Mouse (Mus musculus): ENCODE results near the gene Utp3. TPM values are rescaled to one million over a fixed set of nuclear protein-coding genes. Genes with fewer than 3 reads are reported as not detected.
A peak's percentile ranks its signal among the peaks of the same experiment; 100 is the strongest.

Utp3 gene
- polyA plus RNA-seq, 1 experiment, result 108 TPM

- H3K4me3 ChIP-seq (ENCODE audit: low read depth, low read length), result no peak overlapping the region
- no peak overlapping the region for H3K9ac ChIP-seq (ENCODE audit: low read depth, poor library complexity, severe bottlenecking)
- H3K27ac ChIP-seq (ENCODE audit: insufficient read depth, low read length), result peak overlapping the region; percentile 8; the same call in 1 of the 2 replicates
- no peak for TF ChIP-seq EP300 (IDR thresholded peaks at IDR 0.05; ENCODE audit: insufficient read depth, low read depth, low read length)
- no peak for TF ChIP-seq POLR2A (IDR thresholded peaks at IDR 0.05; ENCODE audit: insufficient read depth, low read length)
- TF ChIP-seq CTCF (IDR thresholded peaks at IDR 0.05; ENCODE audit: low read depth, low read length), result no peak
- no peaks in the 10 kb centered on the region for H3K9me3 ChIP-seq (replicated peaks; ENCODE audit: control insufficient read depth, insufficient read depth, low read length, poor library complexity, severe bottlenecking)
- H3K36me3 ChIP-seq (ENCODE audit: control insufficient read depth, insufficient read depth, low read length, poor library complexity, severe bottlenecking), result peaks cover 9% of the 10 kb centered on the region
- no peaks in the 10 kb centered on the region for H3K27me3 ChIP-seq (ENCODE audit: control insufficient read depth, insufficient read depth, low read length, poor library complexity, severe bottlenecking)
- H3K4me1 ChIP-seq (ENCODE audit: control insufficient read depth, insufficient read depth, low read length), result no peaks in the 10 kb centered on the region
Measured at GRCm38 (mm10) chr5:88558991-88559390, 4.7 kb downstream of the Utp3 start.

GRCm38 (mm10) chr5:88561080-88561814 is 7.0 kb downstream of the Utp3 start:
- Histone ChIP-seq H3K4me1 (ENCODE audit: control insufficient read depth, insufficient read depth, low read length) (no peaks in the 10 kb centered on the region), H3K9ac (ENCODE audit: low read depth, poor library complexity, severe bottlenecking) (no peak overlapping the region), H3K36me3 (ENCODE audit: control insufficient read depth, insufficient read depth, low read length, poor library complexity, severe bottlenecking) (no peaks in the 10 kb centered on the region), H3K9me3 (replicated peaks; ENCODE audit: control insufficient read depth, insufficient read depth, low read length, poor library complexity, severe bottlenecking) (no peaks in the 10 kb centered on the region), H3K4me3 (ENCODE audit: low read depth, low read length) (no peak overlapping the region), H3K27ac (ENCODE audit: insufficient read depth, low read length) (no peak overlapping the region), H3K27me3 (ENCODE audit: control insufficient read depth, insufficient read depth, low read length, poor library complexity, severe bottlenecking) (no peaks in the 10 kb centered on the region)
- no peak for TF ChIP-seq CTCF (IDR thresholded peaks at IDR 0.05; ENCODE audit: low read depth, low read length)
- TF ChIP-seq POLR2A (IDR thresholded peaks at IDR 0.05; ENCODE audit: insufficient read depth, low read length), result no peak
- no peak for TF ChIP-seq EP300 (IDR thresholded peaks at IDR 0.05; ENCODE audit: insufficient read depth, low read depth, low read length)

GRCm38 (mm10) chr5:88562863-88563780 is 8.9 kb downstream of the Utp3 start:
- no peaks in the 10 kb centered on the region for H3K4me1 ChIP-seq (ENCODE audit: control insufficient read depth, insufficient read depth, low read length)
- no peaks in the 10 kb centered on the region for H3K27me3 ChIP-seq (ENCODE audit: control insufficient read depth, insufficient read depth, low read length, poor library complexity, severe bottlenecking)
- no peak overlapping the region for H3K9ac ChIP-seq (ENCODE audit: low read depth, poor library complexity, severe bottlenecking)
- no peaks in the 10 kb centered on the region for H3K36me3 ChIP-seq (ENCODE audit: control insufficient read depth, insufficient read depth, low read length, poor library complexity, severe bottlenecking)
- H3K9me3 ChIP-seq (replicated peaks; ENCODE audit: control insufficient read depth, insufficient read depth, low read length, poor library complexity, severe bottlenecking), result no peaks in the 10 kb centered on the region
- H3K27ac ChIP-seq (ENCODE audit: insufficient read depth, low read length), result no peak overlapping the region
- no peak for TF ChIP-seq CTCF (IDR thresholded peaks at IDR 0.05; ENCODE audit: low read depth, low read length)
- no peak for TF ChIP-seq EP300 (IDR thresholded peaks at IDR 0.05; ENCODE audit: insufficient read depth, low read depth, low read length)
- TF ChIP-seq POLR2A (IDR thresholded peaks at IDR 0.05; ENCODE audit: insufficient read depth, low read length), result no peak
- H3K4me3 ChIP-seq (ENCODE audit: low read depth, low read length), result no peak overlapping the region

GRCm38 (mm10) chr5:88564501-88565147 is 10.4 kb downstream of the Utp3 start, which contains the start of gene Rufy3:
Rufy3 (plus strand) TSS chr5:88565040.
- peak within 1 kb of the TSS; percentile 91 for H3K4me3 ChIP-seq (ENCODE audit: low read depth, low read length)
- no peaks in the 10 kb centered on the region for H3K27me3 ChIP-seq (ENCODE audit: control insufficient read depth, insufficient read depth, low read length, poor library complexity, severe bottlenecking)
- no peak for TF ChIP-seq POLR2A (IDR thresholded peaks at IDR 0.05; ENCODE audit: insufficient read depth, low read length)
- no peak for TF ChIP-seq EP300 (IDR thresholded peaks at IDR 0.05; ENCODE audit: insufficient read depth, low read depth, low read length)
- peak; percentile 12 for TF ChIP-seq CTCF (IDR thresholded peaks at IDR 0.05; ENCODE audit: low read depth, low read length)
- no peak within 1 kb of the TSS for H3K27ac ChIP-seq (ENCODE audit: insufficient read depth, low read length)
- no peaks in the 10 kb centered on the region for H3K4me1 ChIP-seq (ENCODE audit: control insufficient read depth, insufficient read depth, low read length)
- no peaks in the 10 kb centered on the region for H3K36me3 ChIP-seq (ENCODE audit: control insufficient read depth, insufficient read depth, low read length, poor library complexity, severe bottlenecking)
- peak within 1 kb of the TSS; percentile 95 for H3K9ac ChIP-seq (ENCODE audit: low read depth, poor library complexity, severe bottlenecking)
- H3K9me3 ChIP-seq (replicated peaks; ENCODE audit: control insufficient read depth, insufficient read depth, low read length, poor library complexity, severe bottlenecking), result no peaks in the 10 kb centered on the region

- H3K27ac ChIP-seq (ENCODE audit: insufficient read depth, low read length), result no peak overlapping the region
- no peaks in the 10 kb centered on the region for H3K9me3 ChIP-seq (replicated peaks; ENCODE audit: control insufficient read depth, insufficient read depth, low read length, poor library complexity, severe bottlenecking)
- TF ChIP-seq POLR2A (IDR thresholded peaks at IDR 0.05; ENCODE audit: insufficient read depth, low read length), result no peak
- TF ChIP-seq CTCF (IDR thresholded peaks at IDR 0.05; ENCODE audit: low read depth, low read length), result no peak
- TF ChIP-seq EP300 (IDR thresholded peaks at IDR 0.05; ENCODE audit: insufficient read depth, low read depth, low read length), result no peak
- H3K4me3 ChIP-seq (ENCODE audit: low read depth, low read length), result peak overlapping the region; percentile 91
- no peaks in the 10 kb centered on the region for H3K4me1 ChIP-seq (ENCODE audit: control insufficient read depth, insufficient read depth, low read length)
- H3K27me3 ChIP-seq (ENCODE audit: control insufficient read depth, insufficient read depth, low read length, poor library complexity, severe bottlenecking), result no peaks in the 10 kb centered on the region
- no peaks in the 10 kb centered on the region for H3K36me3 ChIP-seq (ENCODE audit: control insufficient read depth, insufficient read depth, low read length, poor library complexity, severe bottlenecking)
- H3K9ac ChIP-seq (ENCODE audit: low read depth, poor library complexity, severe bottlenecking), result peak overlapping the region; percentile 95
Measured at GRCm38 (mm10) chr5:88565148-88566033, 11.1 kb downstream of the Utp3 start.

Measured in ES-Bruce4 (cell line).